Mouse (Mus musculus): ENCODE results near the gene Itfg1. TPM values are rescaled to one million over a fixed set of nuclear protein-coding genes. Genes with fewer than 3 reads are reported as not detected.
A peak's percentile ranks its signal among the peaks of the same experiment; 100 is the strongest.
"Not testable (repeated sequence)": the region's sequence is repeated elsewhere in the genome, so short reads cannot be mapped to it uniquely, and the experiment has no call there.

The Itfg1 gene
- polyA plus RNA-seq, 1 experiment, result 10.8 TPM

- no peak overlapping the region for H3K4me3 ChIP-seq (replicated peaks; ENCODE audit: control insufficient read depth, low read depth, low read length)
- no peak overlapping the region for H3K27ac ChIP-seq (ENCODE audit: control insufficient read depth, insufficient read depth, low read depth, low read length, poor library complexity)
- H3K4me1 ChIP-seq (ENCODE audit: control insufficient read depth, insufficient read depth, low read length), result no peaks in the 10 kb centered on the region
- TF ChIP-seq POLR2A (IDR thresholded peaks at IDR 0.05; ENCODE audit: borderline replicate concordance, control insufficient read depth, low read depth, low read length), result no peak
- no peak for TF ChIP-seq CTCF (IDR thresholded peaks at IDR 0.05; ENCODE audit: control insufficient read depth, insufficient read depth, low read length)
- WGBS, result 87% methylated on average over 19 of the region's 19 CpGs
Observed at GRCm38 (mm10) chr8:85854220-85855123, 13.8 kb upstream of the Itfg1 start.

- Histone ChIP-seq H3K4me1 (ENCODE audit: control insufficient read depth, insufficient read depth, low read length) (no peaks in the 10 kb centered on the region), H3K27ac (ENCODE audit: control insufficient read depth, insufficient read depth, low read depth, low read length, poor library complexity) (no peak overlapping the region), H3K4me3 (replicated peaks; ENCODE audit: control insufficient read depth, low read depth, low read length) (no peak overlapping the region)
- TF ChIP-seq CTCF (IDR thresholded peaks at IDR 0.05; ENCODE audit: control insufficient read depth, insufficient read depth, low read length), result no peak
- no peak for TF ChIP-seq POLR2A (IDR thresholded peaks at IDR 0.05; ENCODE audit: borderline replicate concordance, control insufficient read depth, low read depth, low read length)
Observed at GRCm38 (mm10) chr8:85845887-85846286, 5.2 kb upstream of the Itfg1 start.

GRCm38 (mm10) chr8:85841489-85841795, 721 bp upstream of the Itfg1 start:
- WGBS, result 3% methylated on average over 4 of the region's 4 CpGs
- Histone ChIP-seq H3K4me1 (ENCODE audit: control insufficient read depth, insufficient read depth, low read length) (no peaks in the 10 kb centered on the region), H3K27ac (ENCODE audit: control insufficient read depth, insufficient read depth, low read depth, low read length, poor library complexity) (peak overlapping the region; percentile 27; the same call in 1 of the 2 replicates), H3K4me3 (replicated peaks; ENCODE audit: control insufficient read depth, low read depth, low read length) (peak overlapping the region; percentile 41)
- TF ChIP-seq POLR2A (IDR thresholded peaks at IDR 0.05; ENCODE audit: borderline replicate concordance, control insufficient read depth, low read depth, low read length), result no peak
- TF ChIP-seq CTCF (IDR thresholded peaks at IDR 0.05; ENCODE audit: control insufficient read depth, insufficient read depth, low read length), result no peak

- Histone ChIP-seq H3K4me1 (ENCODE audit: control insufficient read depth, insufficient read depth, low read length) (no peaks in the 10 kb centered on the region), H3K4me3 (replicated peaks; ENCODE audit: control insufficient read depth, low read depth, low read length) (peak overlapping the region; percentile 92), H3K27ac (ENCODE audit: control insufficient read depth, insufficient read depth, low read depth, low read length, poor library complexity) (peak overlapping the region; percentile 99)
- TF ChIP-seq CTCF (IDR thresholded peaks at IDR 0.05; ENCODE audit: control insufficient read depth, insufficient read depth, low read length) (no peak), POLR2A (IDR thresholded peaks at IDR 0.05; ENCODE audit: borderline replicate concordance, control insufficient read depth, low read depth, low read length) (no peak)
- 2% methylated on average over 21 of the region's 21 CpGs for WGBS
Observed at GRCm38 (mm10) chr8:85839916-85840656, 635 bp downstream of the Itfg1 start.

- no peak overlapping the region for H3K27ac ChIP-seq (ENCODE audit: control insufficient read depth, insufficient read depth, low read depth, low read length, poor library complexity)
- H3K4me1 ChIP-seq (ENCODE audit: control insufficient read depth, insufficient read depth, low read length), result no peaks in the 10 kb centered on the region
- H3K4me3 ChIP-seq (replicated peaks; ENCODE audit: control insufficient read depth, low read depth, low read length), result no peak overlapping the region
- TF ChIP-seq CTCF (IDR thresholded peaks at IDR 0.05; ENCODE audit: control insufficient read depth, insufficient read depth, low read length), result no peak
- TF ChIP-seq POLR2A (IDR thresholded peaks at IDR 0.05; ENCODE audit: borderline replicate concordance, control insufficient read depth, low read depth, low read length), result no peak
Observed at GRCm38 (mm10) chr8:85813621-85814020, 27.1 kb downstream of the Itfg1 start.

GRCm38 (mm10) chr8:85801408-85801807, 39.3 kb downstream of the Itfg1 start:
- no peak overlapping the region for H3K4me3 ChIP-seq (replicated peaks; ENCODE audit: control insufficient read depth, low read depth, low read length)
- no peak overlapping the region for H3K27ac ChIP-seq (ENCODE audit: control insufficient read depth, insufficient read depth, low read depth, low read length, poor library complexity)
- 76% methylated on average over 1 of the region's 1 CpGs for WGBS
- no peak for TF ChIP-seq CTCF (IDR thresholded peaks at IDR 0.05; ENCODE audit: control insufficient read depth, insufficient read depth, low read length)
- no peak for TF ChIP-seq POLR2A (IDR thresholded peaks at IDR 0.05; ENCODE audit: borderline replicate concordance, control insufficient read depth, low read depth, low read length)
- no peaks in the 10 kb centered on the region for H3K4me1 ChIP-seq (ENCODE audit: control insufficient read depth, insufficient read depth, low read length)

GRCm38 (mm10) chr8:85800164-85800563, 40.6 kb downstream of the Itfg1 start:
- 38% methylated on average over 1 of the region's 1 CpGs for WGBS
- no peak overlapping the region for H3K4me3 ChIP-seq (replicated peaks; ENCODE audit: control insufficient read depth, low read depth, low read length)
- TF ChIP-seq POLR2A (IDR thresholded peaks at IDR 0.05; ENCODE audit: borderline replicate concordance, control insufficient read depth, low read depth, low read length) (no peak), CTCF (IDR thresholded peaks at IDR 0.05; ENCODE audit: control insufficient read depth, insufficient read depth, low read length) (no peak)
- no peak overlapping the region for H3K27ac ChIP-seq (ENCODE audit: control insufficient read depth, insufficient read depth, low read depth, low read length, poor library complexity)
- no peaks in the 10 kb centered on the region for H3K4me1 ChIP-seq (ENCODE audit: control insufficient read depth, insufficient read depth, low read length)

- not testable (repeated sequence) for H3K4me1 ChIP-seq (ENCODE audit: control insufficient read depth, insufficient read depth, low read length); H3K27ac ChIP-seq (ENCODE audit: control insufficient read depth, insufficient read depth, low read depth, low read length, poor library complexity); H3K4me3 ChIP-seq (replicated peaks; ENCODE audit: control insufficient read depth, low read depth, low read length)
- 89% methylated on average over 1 of the region's 1 CpGs for WGBS
Observed at GRCm38 (mm10) chr8:85796392-85796791, 44.3 kb downstream of the Itfg1 start.
